Mouse (Mus musculus): ENCODE results near the gene Tprn. TPM values are rescaled to one million over a fixed set of nuclear protein-coding genes. Genes with fewer than 3 reads are reported as not detected.

Tprn gene
- polyA plus RNA-seq, 1 experiment: 24.4 TPM

DNA sequence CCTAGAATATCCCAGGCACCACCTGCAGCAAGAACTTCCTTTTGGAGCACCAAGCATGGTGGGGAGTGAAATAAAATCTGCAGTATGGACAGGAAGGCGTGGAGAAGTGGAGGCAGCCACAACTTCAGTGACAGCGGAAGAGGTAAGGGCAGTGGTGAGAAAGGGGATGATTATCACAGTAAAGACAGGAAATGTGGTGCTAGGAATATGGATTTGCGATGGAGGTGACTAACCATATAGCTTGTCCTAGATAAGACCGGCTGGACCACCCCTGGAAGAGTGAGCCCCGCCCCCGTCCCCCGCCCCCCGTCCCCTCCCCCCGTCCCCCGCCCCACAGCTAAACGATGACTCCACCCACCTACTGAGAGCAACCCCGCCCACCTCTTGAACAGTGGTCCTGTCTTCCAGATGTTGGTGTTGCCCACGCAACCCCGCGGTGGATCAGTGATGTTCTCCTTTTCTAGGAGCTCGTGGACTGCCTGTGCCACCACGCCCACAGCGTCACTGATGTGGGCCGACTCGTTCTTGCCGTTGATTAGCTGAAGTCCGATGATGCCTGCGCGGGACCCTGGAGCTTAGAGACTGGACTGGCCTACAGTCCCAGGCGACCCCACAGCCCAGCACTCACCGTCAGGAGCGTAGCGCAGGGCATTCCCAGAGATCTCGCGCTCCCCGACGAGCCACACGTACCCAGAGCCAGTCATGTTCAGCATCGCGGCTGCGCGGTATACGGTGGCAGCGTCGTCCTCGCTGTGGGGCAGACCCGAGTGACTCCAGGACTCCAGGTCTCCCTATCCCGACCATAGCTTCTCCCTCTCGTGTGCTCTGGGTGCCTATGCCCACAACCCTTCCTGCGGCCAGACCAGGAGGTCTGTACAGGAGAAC is 42.5 kb downstream of the Tprn start:
- no peaks in the 10 kb centered on the region for H3K36me3 ChIP-seq (ENCODE audit: control insufficient read depth, insufficient read depth, low read length)
- H3K27ac ChIP-seq (ENCODE audit: control insufficient read depth, insufficient read depth, low read length): no peak overlapping the region
- DNase-seq: no peak
- H3K4me3 ChIP-seq (ENCODE audit: control insufficient read depth, insufficient read depth, low read length): peak overlapping the region; percentile 22
- no peak for TF ChIP-seq POLR2A (IDR thresholded peaks at IDR 0.05; ENCODE audit: control insufficient read depth, extremely low read depth, insufficient read depth, low read length, poor library complexity)
- no peak for TF ChIP-seq CTCF (IDR thresholded peaks at IDR 0.05; ENCODE audit: borderline replicate concordance, control insufficient read depth, extremely low read depth, insufficient read depth, low read length, poor library complexity)
- H3K27me3 ChIP-seq (ENCODE audit: control insufficient read depth, insufficient read depth, low read length): peaks cover 3% of the 10 kb centered on the region; the same call in 1 of the 2 replicates
- WGBS: 3% methylated on average over 45 of the region's 45 CpGs
- peaks cover 5% of the 10 kb centered on the region for H3K4me1 ChIP-seq (replicated peaks; ENCODE audit: control insufficient read depth, insufficient read depth, low read length)

- H3K36me3 ChIP-seq (ENCODE audit: control insufficient read depth, insufficient read depth, low read length): no peaks in the 10 kb centered on the region
- H3K27ac ChIP-seq (ENCODE audit: control insufficient read depth, insufficient read depth, low read length): no peak overlapping the region
- 56% methylated on average over 14 of the region's 14 CpGs for WGBS
- no peak for DNase-seq
- H3K4me3 ChIP-seq (ENCODE audit: control insufficient read depth, insufficient read depth, low read length): no peak overlapping the region
- peaks cover 8% of the 10 kb centered on the region; the same call in 1 of the 2 replicates for H3K27me3 ChIP-seq (ENCODE audit: control insufficient read depth, insufficient read depth, low read length)
- H3K4me1 ChIP-seq (replicated peaks; ENCODE audit: control insufficient read depth, insufficient read depth, low read length): peaks cover 5% of the 10 kb centered on the region
- TF ChIP-seq POLR2A (IDR thresholded peaks at IDR 0.05; ENCODE audit: control insufficient read depth, extremely low read depth, insufficient read depth, low read length, poor library complexity): no peak
- no peak for TF ChIP-seq CTCF (IDR thresholded peaks at IDR 0.05; ENCODE audit: borderline replicate concordance, control insufficient read depth, extremely low read depth, insufficient read depth, low read length, poor library complexity)
These were observed 43.4 kb downstream of the Tprn start for GRCm38 (mm10) chr2:25305587-25306359.

DNA sequence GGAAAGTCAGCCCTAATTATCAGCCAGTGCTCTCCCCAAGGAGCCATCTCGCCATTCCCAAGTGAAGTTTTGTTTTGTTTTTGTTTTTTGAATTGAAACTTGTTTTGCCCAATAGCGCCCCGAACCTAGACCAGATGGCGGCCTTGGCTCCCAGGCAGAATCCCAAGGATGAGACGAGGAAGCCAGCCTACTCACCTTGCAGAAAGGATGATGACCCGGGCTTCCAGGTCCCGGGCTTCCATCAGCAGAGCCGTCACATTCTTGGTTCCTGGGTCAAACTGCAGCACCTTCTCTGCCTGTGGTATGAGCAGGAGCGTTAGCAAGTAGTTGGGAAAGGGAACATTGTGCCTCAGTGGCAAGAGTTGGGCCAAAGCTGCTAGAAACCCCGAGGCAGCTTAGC is 47.8 kb downstream of the Tprn start:
- no peak for TF ChIP-seq POLR2A (IDR thresholded peaks at IDR 0.05; ENCODE audit: control insufficient read depth, extremely low read depth, insufficient read depth, low read length, poor library complexity)
- TF ChIP-seq CTCF (IDR thresholded peaks at IDR 0.05; ENCODE audit: borderline replicate concordance, control insufficient read depth, extremely low read depth, insufficient read depth, low read length, poor library complexity): no peak
- peaks cover 9% of the 10 kb centered on the region; the same call in 1 of the 2 replicates for H3K27me3 ChIP-seq (ENCODE audit: control insufficient read depth, insufficient read depth, low read length)
- no peak overlapping the region for H3K27ac ChIP-seq (ENCODE audit: control insufficient read depth, insufficient read depth, low read length)
- WGBS: 60% methylated on average over 10 of the region's 10 CpGs
- no peaks in the 10 kb centered on the region for H3K36me3 ChIP-seq (ENCODE audit: control insufficient read depth, insufficient read depth, low read length)
- no peak for DNase-seq
- no peak overlapping the region for H3K4me3 ChIP-seq (ENCODE audit: control insufficient read depth, insufficient read depth, low read length)
- H3K4me1 ChIP-seq (replicated peaks; ENCODE audit: control insufficient read depth, insufficient read depth, low read length): peaks cover 2% of the 10 kb centered on the region

GRCm38 (mm10) chr2:25310969-25311368 is 48.6 kb downstream of the Tprn start:
- Histone ChIP-seq H3K27ac (ENCODE audit: control insufficient read depth, insufficient read depth, low read length) (no peak overlapping the region), H3K36me3 (ENCODE audit: control insufficient read depth, insufficient read depth, low read length) (no peaks in the 10 kb centered on the region), H3K27me3 (ENCODE audit: control insufficient read depth, insufficient read depth, low read length) (peaks cover 9% of the 10 kb centered on the region; the same call in 1 of the 2 replicates), H3K4me1 (replicated peaks; ENCODE audit: control insufficient read depth, insufficient read depth, low read length) (no peaks in the 10 kb centered on the region), H3K4me3 (ENCODE audit: control insufficient read depth, insufficient read depth, low read length) (no peak overlapping the region)
- no peak for DNase-seq
- 6% methylated on average over 22 of the region's 22 CpGs for WGBS
- TF ChIP-seq POLR2A (IDR thresholded peaks at IDR 0.05; ENCODE audit: control insufficient read depth, extremely low read depth, insufficient read depth, low read length, poor library complexity) (no peak), CTCF (IDR thresholded peaks at IDR 0.05; ENCODE audit: borderline replicate concordance, control insufficient read depth, extremely low read depth, insufficient read depth, low read length, poor library complexity) (no peak)

DNA sequence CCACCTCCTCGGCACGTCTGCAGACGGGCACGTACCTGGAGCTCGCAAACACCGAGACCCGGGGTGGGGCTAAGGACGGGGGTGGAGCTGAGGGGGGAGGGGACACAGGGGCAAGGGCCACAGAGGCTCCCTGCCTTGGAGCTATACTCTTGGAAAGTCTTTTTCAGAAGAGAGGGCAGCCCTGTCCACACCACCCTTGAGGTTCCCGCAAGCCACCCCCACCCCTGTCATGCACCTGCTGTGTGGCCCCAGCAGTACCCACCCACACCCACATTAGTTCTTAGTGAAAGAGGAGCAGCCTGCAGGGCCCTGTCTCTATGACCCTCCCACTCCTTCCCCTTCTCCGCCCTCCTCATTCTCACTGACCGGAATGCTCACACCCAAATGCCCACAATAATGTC is 49.1 kb downstream of the Tprn start:
- no peak overlapping the region for H3K27ac ChIP-seq (ENCODE audit: control insufficient read depth, insufficient read depth, low read length)
- H3K4me3 ChIP-seq (ENCODE audit: control insufficient read depth, insufficient read depth, low read length): no peak overlapping the region
- H3K36me3 ChIP-seq (ENCODE audit: control insufficient read depth, insufficient read depth, low read length): no peaks in the 10 kb centered on the region
- DNase-seq: no peak
- peaks cover 9% of the 10 kb centered on the region; the same call in 1 of the 2 replicates for H3K27me3 ChIP-seq (ENCODE audit: control insufficient read depth, insufficient read depth, low read length)
- TF ChIP-seq POLR2A (IDR thresholded peaks at IDR 0.05; ENCODE audit: control insufficient read depth, extremely low read depth, insufficient read depth, low read length, poor library complexity) (no peak), CTCF (IDR thresholded peaks at IDR 0.05; ENCODE audit: borderline replicate concordance, control insufficient read depth, extremely low read depth, insufficient read depth, low read length, poor library complexity) (no peak)
- WGBS: 9% methylated on average over 11 of the region's 11 CpGs
- no peaks in the 10 kb centered on the region for H3K4me1 ChIP-seq (replicated peaks; ENCODE audit: control insufficient read depth, insufficient read depth, low read length)
